Mouse (Mus musculus): ENCODE results near the gene Taf10. TPM values are rescaled to one million over a fixed set of nuclear protein-coding genes. Genes with fewer than 3 reads are reported as not detected.
A peak's percentile ranks its signal among the peaks of the same experiment; 100 is the strongest.
"Not testable (repeated sequence)": the region's sequence is repeated elsewhere in the genome, so short reads cannot be mapped to it uniquely, and the experiment has no call there.

Gene Taf10
- polyA plus RNA-seq, 1 experiment = 171 TPM

DNA sequence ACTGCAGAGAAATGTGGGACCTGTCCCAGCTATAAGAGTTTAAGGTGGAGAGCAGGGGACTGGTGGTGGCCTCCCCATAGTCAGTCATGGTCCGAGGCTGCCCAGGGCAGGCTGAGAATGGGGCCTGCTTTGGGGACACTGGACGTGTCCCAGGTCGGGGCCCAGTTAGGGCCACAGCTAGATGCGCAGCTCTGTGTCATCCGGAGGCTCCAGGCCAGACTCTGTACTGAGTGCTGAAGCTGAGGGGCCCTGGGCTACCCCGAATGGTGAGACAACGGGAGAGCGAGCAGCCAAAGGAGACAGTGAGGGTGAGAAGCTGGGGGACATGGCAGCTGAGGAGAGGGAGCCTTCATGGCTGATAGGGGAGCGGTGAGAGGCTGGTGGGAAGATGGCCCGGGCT lies 9.1 kb upstream of the Taf10 start:
- no peak for DNase-seq (ENCODE audit: low spot score)

DNA sequence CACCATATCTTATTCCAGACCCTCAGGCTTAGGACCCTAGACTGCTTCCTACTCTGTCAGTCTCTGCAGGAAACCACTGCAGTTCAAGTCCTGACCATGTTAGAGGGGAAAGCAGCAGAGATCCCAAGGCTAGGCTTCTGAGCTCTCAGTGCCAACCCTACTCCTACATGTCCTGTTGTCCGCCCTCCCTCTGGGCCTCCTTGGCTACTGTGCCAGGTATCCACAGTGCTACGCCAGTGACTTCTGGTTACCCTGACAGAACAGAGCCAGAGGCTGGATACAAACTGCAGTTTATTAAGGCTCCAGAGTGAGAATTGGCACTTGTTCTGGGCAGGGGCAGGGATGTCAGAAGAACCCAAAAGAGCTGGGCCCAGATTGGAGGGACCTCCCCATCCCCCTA lies 8.6 kb upstream of the Taf10 start:
- no peak for DNase-seq (ENCODE audit: low spot score)

- DNase-seq (ENCODE audit: low spot score) = peak; percentile 64
Observed at GRCm38 (mm10) chr7:105751491-105752433, 7.6 kb upstream of the Taf10 start, which contains the start of gene Tpp1. Gene Tpp1, minus strand, starts transcription at chr7:105752235.

- no peak for DNase-seq (ENCODE audit: low spot score)
Observed at GRCm38 (mm10) chr7:105747776-105748175, 3.6 kb upstream of the Taf10 start.

GRCm38 (mm10) chr7:105743246-105743925 lies 775 bp downstream of the Taf10 start:
- not testable (repeated sequence) for DNase-seq (ENCODE audit: low spot score)

- not testable (repeated sequence) for DNase-seq (ENCODE audit: low spot score)
Observed at GRCm38 (mm10) chr7:105742539-105743215, 1.5 kb downstream of the Taf10 start.

GRCm38 (mm10) chr7:105741978-105742377 lies 2.2 kb downstream of the Taf10 start:
- DNase-seq (ENCODE audit: low spot score) = no peak

DNA sequence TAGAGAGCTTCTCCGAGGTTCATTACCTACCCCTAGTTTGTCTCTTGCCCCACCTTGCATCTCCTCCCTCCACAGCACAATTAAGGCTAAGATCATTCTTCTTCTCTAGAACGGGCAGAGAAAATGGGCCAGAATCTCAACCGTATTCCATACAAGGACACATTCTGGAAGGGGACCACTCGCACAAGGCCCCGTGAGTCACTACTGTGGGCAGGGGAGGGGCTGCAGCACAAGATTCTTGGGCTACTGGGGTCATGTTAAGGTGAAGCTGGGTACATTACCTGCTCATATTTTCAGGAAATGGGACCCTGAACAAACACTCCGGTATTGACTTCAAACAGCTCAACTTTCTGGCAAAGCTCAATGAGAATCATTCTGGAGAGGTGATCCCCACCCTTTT lies 3.3 kb downstream of the Taf10 start:
- no peak for DNase-seq (ENCODE audit: low spot score)

DNA sequence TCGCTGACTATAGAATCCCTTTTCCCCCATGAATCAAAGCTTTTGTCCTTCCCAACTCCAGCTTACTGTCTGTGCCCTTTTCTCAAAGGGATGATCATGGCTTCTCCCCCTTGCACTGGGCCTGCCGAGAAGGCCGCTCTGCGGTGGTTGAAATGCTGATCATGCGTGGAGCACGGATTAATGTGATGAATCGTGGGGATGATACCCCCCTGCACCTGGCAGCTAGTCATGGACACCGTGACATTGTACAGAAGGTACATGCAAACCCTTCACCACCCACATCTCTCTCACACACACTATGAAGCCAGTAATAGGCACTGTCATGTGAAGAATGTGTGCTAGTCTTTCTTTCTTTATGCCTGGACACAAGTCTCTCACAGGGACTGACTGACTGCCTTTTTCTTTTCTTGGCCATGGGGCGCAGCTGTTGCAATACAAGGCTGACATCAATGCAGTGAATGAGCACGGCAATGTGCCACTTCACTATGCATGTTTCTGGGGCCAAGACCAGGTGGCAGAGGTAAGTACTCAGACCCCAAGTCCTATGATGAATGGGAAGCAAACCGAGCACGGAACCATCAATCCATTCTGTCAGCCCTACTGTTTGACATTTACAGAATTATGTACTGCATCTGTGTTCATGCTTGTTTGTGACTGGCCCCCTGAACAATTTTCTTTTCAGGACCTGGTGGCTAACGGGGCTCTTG lies 3.9 kb downstream of the Taf10 start:
- DNase-seq (ENCODE audit: low spot score) = no peak

DNA sequence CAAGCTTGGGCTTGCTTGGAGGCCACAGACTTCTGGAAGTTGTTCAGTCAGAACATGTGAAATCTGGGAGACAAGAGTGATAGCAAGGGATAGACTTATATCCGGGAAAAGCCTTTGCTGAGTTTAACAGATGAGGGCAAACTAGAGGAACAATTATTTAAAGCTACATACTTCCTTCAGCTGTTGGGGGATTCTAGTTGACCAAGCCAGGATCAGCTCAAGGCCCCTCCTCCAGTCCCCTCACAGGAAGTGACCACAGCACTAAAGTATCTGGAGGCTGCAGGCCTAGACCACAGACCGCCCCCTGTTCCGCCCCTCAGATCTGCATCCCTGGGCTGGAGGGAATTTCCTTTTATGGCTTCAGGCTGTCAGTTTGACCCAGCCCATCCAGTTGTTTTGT lies 5.2 kb downstream of the Taf10 start:
- DNase-seq (ENCODE audit: low spot score) = no peak

DNA sequence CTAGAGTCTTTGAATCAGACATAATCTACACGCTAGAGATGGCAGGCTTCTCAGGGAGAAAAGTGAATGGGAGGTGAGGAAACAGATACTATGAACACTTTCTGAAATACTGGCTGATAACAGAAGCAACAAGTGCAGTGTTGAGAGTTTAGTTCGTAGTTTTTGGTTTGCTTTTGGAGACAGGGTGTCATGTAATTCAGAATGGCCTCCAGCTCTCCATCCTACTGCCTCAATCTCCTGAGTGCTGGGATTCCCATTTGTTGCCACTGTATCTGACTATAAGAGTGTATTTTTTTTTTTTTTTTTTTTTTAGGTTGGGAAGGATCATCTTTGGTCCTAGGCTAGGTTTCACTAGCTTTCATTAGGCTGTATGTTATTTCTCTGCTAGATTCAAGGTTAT lies 5.9 kb downstream of the Taf10 start:
- DNase-seq (ENCODE audit: low spot score) = no peak

- no peak for DNase-seq (ENCODE audit: low spot score)
Observed at GRCm38 (mm10) chr7:105737648-105738047, 6.5 kb downstream of the Taf10 start.

DNA sequence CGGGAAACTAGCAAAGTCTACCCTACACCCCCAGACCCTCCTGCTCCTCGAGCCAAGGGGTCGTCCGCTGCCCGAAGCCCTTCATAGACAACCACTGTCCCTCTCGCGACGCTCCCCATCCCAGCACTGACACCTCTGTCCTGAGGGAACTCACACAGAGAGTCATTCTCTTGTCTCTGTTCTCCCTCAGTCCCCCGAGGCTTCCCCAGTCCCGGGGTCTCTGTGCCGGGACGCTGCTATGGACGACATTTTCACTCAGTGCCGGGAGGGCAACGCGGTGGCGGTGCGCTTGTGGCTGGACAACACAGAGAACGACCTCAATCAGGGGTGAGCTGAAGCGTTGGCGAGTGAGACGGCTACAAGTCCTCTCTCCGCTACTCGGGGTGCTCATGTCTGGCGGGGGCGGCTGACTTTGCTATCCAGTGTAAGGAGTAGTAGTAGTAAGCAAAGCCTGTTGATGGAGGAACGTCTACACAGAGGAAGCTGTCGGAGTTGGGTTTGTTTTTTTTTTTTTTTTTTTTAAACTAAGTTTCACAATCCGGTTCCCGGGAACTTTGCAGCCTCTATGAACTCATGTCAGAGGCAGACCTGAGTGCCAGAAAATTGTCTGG lies 7.1 kb downstream of the Taf10 start, which contains the start of gene Rrp8:
Rrp8 (minus strand) TSS at position 475 of the 611 bp plus-strand sequence.
- peak; percentile 57 for DNase-seq (ENCODE audit: low spot score)

- peak; percentile 91 for DNase-seq (ENCODE audit: low spot score)
Observed at GRCm38 (mm10) chr7:105736264-105736901, 7.8 kb downstream of the Taf10 start, which contains the start of gene Ilk. Gene Ilk, plus strand, starts transcription at chr7:105736592.

DNA sequence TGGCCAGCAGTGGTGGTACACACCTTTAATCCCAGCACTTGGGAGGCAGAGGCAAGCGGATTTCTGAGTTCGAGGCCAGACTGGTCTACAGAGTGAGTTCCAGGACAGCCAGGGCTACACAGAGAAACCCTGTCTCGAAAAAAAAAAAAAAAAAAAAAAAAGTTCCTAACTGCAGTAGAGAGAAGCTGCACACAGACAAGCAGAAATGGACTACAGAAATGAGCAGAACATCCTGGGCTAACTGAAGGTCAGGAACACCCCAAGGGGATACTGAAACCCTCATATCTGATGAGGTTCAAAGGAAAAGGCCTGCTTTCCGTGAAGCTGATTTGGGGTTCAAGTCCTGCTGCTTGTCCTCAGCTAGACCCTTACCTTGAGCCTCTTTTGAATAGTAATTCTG lies 8.7 kb downstream of the Taf10 start:
- not testable (repeated sequence) for DNase-seq (ENCODE audit: low spot score)

DNA sequence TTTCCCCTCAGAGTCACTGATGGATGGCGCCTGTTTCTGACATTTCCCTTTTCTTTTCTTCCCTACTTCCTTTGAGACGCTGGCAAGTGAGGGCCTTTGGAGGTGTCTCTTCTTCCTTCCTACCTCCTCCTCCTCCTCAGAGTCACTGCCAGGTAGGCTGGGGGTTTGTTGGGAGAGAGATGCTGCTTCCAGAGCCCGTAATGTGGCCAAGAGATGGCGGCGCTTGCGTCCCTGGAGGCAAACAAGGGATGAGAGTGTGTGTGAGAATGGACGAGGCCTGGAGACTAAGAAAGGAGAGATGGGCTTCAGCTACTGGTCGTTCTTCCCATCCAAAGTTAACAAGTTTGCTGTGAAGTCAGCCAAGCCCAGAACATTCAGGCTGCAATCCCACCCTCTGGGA lies 9.3 kb downstream of the Taf10 start:
- DNase-seq (ENCODE audit: low spot score) = no peak

- DNase-seq (ENCODE audit: low spot score) = no peak
Observed at GRCm38 (mm10) chr7:105733836-105734235, 10.3 kb downstream of the Taf10 start.

- DNase-seq (ENCODE audit: low spot score) = no peak
Observed at GRCm38 (mm10) chr7:105728701-105729428, 15.3 kb downstream of the Taf10 start.

GRCm38 (mm10) chr7:105726980-105727325 lies 17.2 kb downstream of the Taf10 start:
- DNase-seq (ENCODE audit: low spot score) = no peak

All from urinary bladder, adult 2 months (tissue).